Mouse (Mus musculus) liver, embryonic 11.5 days (tissue): ENCODE measurements around the gene Pou3f1. TPM values are rescaled to one million over a fixed set of nuclear protein-coding genes. Genes with fewer than 3 reads are reported as not detected.

Experiments
- ATAC-seq: fragments of 200-750 bp; cut with Nextera tagmentation; replicated peaks from 2 replicates; pipeline ENCODE4 v1.8.0; 2017; ENCODE audit warnings: moderate number of reproducible peaks, mild to moderate bottlenecking, moderate TSS enrichment, moderate library complexity; ENCODE audit not compliant: low FRiP score
- DNase-seq: peaks from one replicate; pipeline ENCODE4 v3.0.0-alpha.2; 2017; ENCODE audit warnings: low spot score
- H3K27ac ChIP-seq: fragments of 300-500 bp; sonication (generic); 2 replicates; pipeline ENCODE4 v1.5.1; 2014; ENCODE audit warnings: mild to moderate bottlenecking, low read depth, low read length, control low read depth
- H3K27me3 ChIP-seq: fragments of 300-500 bp; sonication (generic); replicated peaks from 2 replicates; pipeline ENCODE4 v1.6.1; 2014; ENCODE audit warnings: low read length, mixed read lengths; ENCODE audit not compliant: control insufficient read depth, insufficient read depth
- H3K36me3 ChIP-seq: fragments of 300-500 bp; sonication (generic); 2 replicates; pipeline ENCODE4 v1.6.1; 2014; ENCODE audit warnings: mild to moderate bottlenecking, low read length, moderate library complexity, mixed read lengths; ENCODE audit not compliant: control insufficient read depth, insufficient read depth
- H3K4me1 ChIP-seq: fragments of 300-500 bp; sonication (generic); replicated peaks from 2 replicates; pipeline ENCODE4 v1.6.1; 2014; ENCODE audit warnings: low read length, mixed read lengths; ENCODE audit not compliant: control insufficient read depth, insufficient read depth
- H3K4me2 ChIP-seq: fragments of 300-500 bp; sonication (generic); 2 replicates; pipeline ENCODE4 v1.6.1; 2014; ENCODE audit warnings: mild to moderate bottlenecking, control low read depth, moderate library complexity
- H3K4me3 ChIP-seq: fragments of 300-500 bp; sonication (generic); 2 replicates; pipeline ENCODE4 v1.5.1; 2014; ENCODE audit warnings: low read depth, low read length, control low read depth
- H3K9ac ChIP-seq: fragments of 300-500 bp; sonication (generic); 2 replicates; pipeline ENCODE4 v1.6.1; 2014; ENCODE audit warnings: low read depth, low read length, control low read depth
- H3K9me3 ChIP-seq: fragments of 300-500 bp; sonication (generic); 2 replicates; pipeline ENCODE4 v1.6.1; 2016; ENCODE audit warnings: low read length, inconsistent platforms, mixed read lengths; ENCODE audit not compliant: control insufficient read depth
- WGBS: fragments of 180-500 bp; shearing (Covaris S2); extraction: QIAGEN DNeasy Blood & Tissue Kit; methylation state at CpG from one replicate; pipeline ENCODE4 v1.1.7; 2014; 5-methylcytosine and 5-hydroxymethylcytosine counted together
- polyA plus RNA-seq: library from polyadenylated mRNA; unstranded; fragments of >200 nt; fragmentation: Nextera tagmentation; extraction: Ambion mirVana; gene quantifications from 2 replicates; pipeline ENCODE4 v1.2.1, GENCODE M21; 2014

Gene Pou3f1
- polyA plus RNA-seq, 1 experiment from 2014 or later: 0.16 TPM

DNA sequence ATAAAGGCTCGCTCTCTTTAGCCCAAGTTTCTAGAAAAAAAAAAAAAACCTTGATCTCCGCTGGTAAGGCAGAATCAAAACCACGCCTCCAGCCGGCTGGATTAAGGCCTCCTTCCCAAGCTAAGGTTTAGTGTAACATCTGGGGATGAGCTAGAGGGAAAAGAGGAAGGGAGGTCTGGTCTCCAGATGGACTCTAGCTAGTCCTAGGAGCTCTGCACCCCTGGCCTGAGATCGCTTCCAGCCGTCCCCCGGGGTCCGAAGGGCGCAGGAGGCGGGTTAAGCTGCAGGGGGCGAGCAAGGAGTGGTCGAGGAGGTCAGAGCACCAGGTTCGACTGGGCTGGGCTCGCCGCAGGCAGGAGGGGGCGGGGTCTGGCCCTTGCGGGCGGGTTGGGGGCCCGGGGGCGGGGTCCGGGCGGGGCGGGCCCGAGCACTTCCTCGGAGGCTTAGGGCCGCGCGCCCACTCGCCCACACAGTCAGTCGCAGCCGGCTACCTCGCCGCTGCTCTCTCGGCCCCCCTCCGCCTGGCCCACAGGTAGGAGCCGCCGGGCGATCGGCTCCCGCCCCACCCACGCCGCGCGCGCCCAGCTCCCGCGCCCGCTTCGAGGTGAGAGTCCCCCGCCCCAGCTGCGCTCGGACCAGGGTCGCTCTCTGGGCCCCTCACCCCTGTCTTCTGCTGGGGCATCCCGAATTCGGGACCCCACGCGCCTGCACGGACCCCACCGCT is 43.8 kb downstream of the Pou3f1 start, which contains the start of gene Fhl3:
Gene Fhl3 (plus strand): TSS at position 454 of the 724 bp plus-strand sequence.
- DNase-seq (peak; percentile 82), ATAC-seq (peak; percentile 78)
- WGBS: under 1% methylated on average over 53 of the region's 59 CpGs
- Histone ChIP-seq H3K9ac (peak within 1 kb of the TSS; percentile 90), H3K27ac (peak within 1 kb of the TSS; percentile 75), H3K4me3 (peak within 1 kb of the TSS; percentile 91), H3K27me3 (no peaks in the 10 kb centered on the region), H3K4me1 (peaks cover 50% of the 10 kb centered on the region), H3K9me3 (no peaks in the 10 kb centered on the region), H3K36me3 (no peaks in the 10 kb centered on the region), H3K4me2 (peak within 1 kb of the TSS; percentile 98)

DNA sequence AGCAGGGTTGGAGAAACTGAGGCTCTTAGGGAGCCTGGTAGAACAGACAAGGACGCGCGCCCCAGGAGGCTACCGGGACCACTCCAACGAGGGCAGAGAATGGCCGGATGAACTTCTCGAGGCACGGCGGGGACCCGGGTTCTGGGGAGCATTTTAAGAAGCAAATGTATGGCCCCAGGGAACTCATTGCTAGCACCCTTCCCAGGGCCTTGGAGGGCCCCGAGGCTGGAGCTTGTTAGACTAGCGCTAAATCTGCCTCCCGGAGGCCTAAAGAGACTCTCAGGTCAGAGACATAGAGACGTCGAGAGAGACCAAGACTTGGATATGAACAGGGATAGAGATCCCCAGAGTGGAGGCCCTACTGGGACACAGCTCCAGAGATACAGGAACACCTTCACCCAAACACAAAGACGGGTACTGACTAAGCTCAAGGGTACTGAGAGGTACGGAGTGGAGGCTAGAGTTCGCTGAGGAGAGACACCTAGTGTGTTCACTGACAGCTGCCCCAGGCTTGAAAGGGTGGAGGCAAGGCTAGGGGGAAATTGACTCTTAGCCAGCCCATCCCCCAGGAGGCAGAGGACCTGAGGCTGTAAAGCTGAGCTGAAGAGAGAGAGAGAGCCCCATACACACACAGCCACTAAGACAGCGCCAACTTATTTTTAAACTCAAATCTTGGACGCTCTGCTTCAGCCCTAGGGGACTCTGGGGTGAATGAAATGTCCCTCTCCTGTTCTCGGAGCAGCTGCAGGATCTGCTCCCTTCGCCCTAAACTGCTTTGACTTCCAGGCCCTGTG is 44.6 kb downstream of the Pou3f1 start:
- Histone ChIP-seq H3K36me3 (no peaks in the 10 kb centered on the region; the same call in 1 of the 2 replicates), H3K4me2 (peak overlapping the region; percentile 98), H3K9me3 (no peaks in the 10 kb centered on the region), H3K27ac (peak overlapping the region; percentile 75), H3K9ac (peak overlapping the region; percentile 90), H3K4me1 (peaks cover 52% of the 10 kb centered on the region), H3K4me3 (peak overlapping the region; percentile 91), H3K27me3 (no peaks in the 10 kb centered on the region)
- 3% methylated on average over 22 of the region's 22 CpGs for WGBS
- ATAC-seq (0 out of 2 replicates have a peak, but pooled peaks have one; percentile 8), DNase-seq (peak; percentile 62)

DNA sequence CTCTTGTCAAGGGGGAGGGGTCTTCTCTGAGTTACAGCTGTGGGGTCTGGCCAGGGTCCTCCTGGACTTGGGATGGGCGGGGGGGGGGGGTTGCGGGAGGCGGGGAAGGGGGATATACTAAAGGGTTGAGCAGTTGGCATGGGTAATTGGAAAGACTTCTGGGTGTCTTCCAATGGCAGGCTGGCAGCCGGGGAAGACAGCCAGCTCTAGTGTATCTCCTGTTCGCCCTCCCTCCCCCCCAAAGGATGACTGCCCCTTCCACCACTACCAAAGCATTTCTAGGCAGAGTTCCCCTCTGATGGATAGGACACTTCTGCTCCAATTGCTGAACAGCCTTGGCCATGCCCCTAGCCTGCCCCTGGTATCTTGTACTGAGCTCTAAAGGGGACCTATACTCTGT is 45.3 kb downstream of the Pou3f1 start:
- 58% methylated on average over 5 of the region's 5 CpGs for WGBS
- H3K27ac ChIP-seq: peak overlapping the region; percentile 11; the same call in 1 of the 2 replicates

DNA sequence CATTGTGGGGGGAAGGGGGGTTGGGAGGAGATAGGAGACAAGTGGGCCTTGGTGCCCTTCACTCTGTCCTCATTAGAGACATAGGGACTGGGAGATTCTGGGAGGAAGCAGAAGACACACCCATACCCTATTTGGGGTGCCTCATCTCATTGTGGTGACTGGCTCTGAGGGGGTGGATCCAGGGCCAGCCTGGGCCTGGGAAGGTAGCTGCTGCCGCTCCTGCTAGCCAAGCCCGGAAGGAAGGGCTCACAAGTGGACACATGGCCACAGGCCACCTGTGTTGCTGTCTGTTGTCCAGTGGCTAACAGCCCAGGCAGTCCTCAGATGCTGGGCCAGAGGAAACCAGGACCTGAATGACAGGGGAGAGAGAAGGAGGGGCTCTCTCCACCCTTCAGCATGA is 46.8 kb downstream of the Pou3f1 start:
- no peak for DNase-seq
- no peaks in the 10 kb centered on the region; the same call in 1 of the 2 replicates for H3K36me3 ChIP-seq

More for the DNA sequence above, 45.3 kb downstream of the Pou3f1 start:
- H3K4me2 ChIP-seq: peak overlapping the region; percentile 98
- H3K9me3 ChIP-seq: no peaks in the 10 kb centered on the region
- peaks cover 50% of the 10 kb centered on the region for H3K4me1 ChIP-seq
- peak overlapping the region; percentile 90 for H3K9ac ChIP-seq
- peak overlapping the region; percentile 91 for H3K4me3 ChIP-seq
- no peaks in the 10 kb centered on the region; the same call in 1 of the 2 replicates for H3K36me3 ChIP-seq
- H3K27me3 ChIP-seq: no peaks in the 10 kb centered on the region
- ATAC-seq (no peak), DNase-seq (no peak)

DNA sequence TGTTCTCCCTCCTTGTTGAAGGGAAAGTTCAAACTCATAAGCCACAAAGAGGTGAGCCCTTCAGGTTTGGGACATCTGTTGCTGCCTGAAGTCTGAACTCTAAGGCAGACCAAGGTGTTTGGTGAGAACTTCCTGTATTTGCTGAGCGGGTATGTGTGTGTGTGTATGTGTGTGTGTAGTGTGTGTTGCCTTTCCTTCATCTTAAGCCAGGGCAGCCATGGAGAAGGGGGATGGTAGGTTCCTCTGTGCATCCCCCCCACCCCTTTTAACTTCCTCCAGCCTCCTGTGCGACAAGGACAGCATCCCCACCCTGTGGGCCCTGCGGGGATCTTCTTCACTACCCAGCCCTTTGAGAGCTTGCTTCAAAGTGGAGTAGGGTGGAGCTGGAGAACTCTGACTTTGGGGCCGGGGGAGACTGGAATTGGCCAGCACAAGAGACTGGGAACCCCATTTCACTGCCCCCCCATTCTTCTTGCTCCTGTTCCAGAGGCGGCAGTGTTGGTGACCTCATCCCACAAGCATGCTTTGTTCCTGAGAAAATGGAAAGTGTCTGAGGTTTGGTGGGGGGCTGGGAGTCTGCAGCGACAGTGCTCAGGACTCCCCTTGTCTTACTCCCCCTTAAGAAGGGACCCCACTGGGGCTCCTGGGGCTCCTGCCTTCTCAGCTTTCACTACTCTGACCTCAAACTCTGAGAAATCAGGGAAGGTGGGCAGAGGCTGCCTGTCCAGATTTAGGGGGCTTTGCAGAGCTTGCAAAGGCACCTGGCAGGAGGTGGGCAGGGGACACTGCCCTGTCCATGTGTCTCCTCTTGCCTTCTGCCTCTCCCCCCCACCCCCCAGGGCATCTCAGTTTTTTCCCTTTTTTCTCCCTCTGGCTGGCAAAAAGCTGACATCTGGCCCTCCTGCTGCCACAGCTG is 47.5 kb downstream of the Pou3f1 start:
- H3K27me3 ChIP-seq: no peaks in the 10 kb centered on the region
- no peaks in the 10 kb centered on the region; the same call in 1 of the 2 replicates for H3K36me3 ChIP-seq
- DNase-seq (no peak), ATAC-seq (no peak)
- peak overlapping the region; percentile 73 for H3K27ac ChIP-seq
- H3K4me3 ChIP-seq: peak overlapping the region; percentile 27
- H3K9me3 ChIP-seq: no peaks in the 10 kb centered on the region
- peaks cover 58% of the 10 kb centered on the region for H3K4me1 ChIP-seq
- 14% methylated on average over 6 of the region's 6 CpGs for WGBS
- H3K9ac ChIP-seq: peak overlapping the region; percentile 43
- H3K4me2 ChIP-seq: peak overlapping the region; percentile 47

More for the DNA sequence above, 46.8 kb downstream of the Pou3f1 start:
- no peaks in the 10 kb centered on the region for H3K27me3 ChIP-seq
- no peaks in the 10 kb centered on the region for H3K9me3 ChIP-seq
- peak overlapping the region; percentile 27; the same call in 1 of the 2 replicates for H3K4me3 ChIP-seq
- WGBS: 24% methylated on average over 2 of the region's 2 CpGs
- peaks cover 52% of the 10 kb centered on the region for H3K4me1 ChIP-seq
- H3K4me2 ChIP-seq: peak overlapping the region; percentile 47
- H3K9ac ChIP-seq: peak overlapping the region; percentile 43
- no peak for ATAC-seq
- H3K27ac ChIP-seq: peak overlapping the region; percentile 73

DNA sequence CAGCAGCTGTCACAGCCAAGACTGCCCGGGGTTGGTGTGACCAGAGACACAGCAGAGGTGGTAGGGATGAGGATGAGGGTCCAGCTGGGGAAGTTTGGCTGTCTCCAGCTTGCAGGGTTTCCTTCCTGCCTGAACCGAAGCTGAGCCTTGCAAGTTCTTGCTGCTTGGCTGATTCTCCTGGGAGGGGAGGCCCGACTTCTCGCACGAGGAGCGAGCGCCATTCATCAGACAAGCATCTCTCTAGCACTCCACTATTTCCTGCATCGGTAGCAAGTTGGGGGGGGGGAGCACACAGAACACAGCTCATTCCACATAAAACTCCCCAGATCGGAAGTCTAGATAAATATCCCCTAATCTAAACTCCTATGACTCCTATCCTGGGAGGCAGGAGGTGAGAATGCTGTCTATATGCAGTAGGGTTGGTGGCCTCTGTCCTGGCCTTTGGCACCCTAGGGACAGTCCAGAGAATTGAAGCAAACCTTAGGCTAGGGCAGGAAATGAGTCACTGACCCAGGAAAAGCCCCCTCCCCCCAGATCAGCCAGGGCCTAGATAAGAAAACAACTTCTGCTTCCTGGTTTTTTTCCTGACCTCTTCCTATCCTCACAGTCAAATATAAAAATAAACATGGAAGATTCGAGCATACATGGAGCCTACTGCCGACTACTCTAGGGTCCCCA is 48.3 kb downstream of the Pou3f1 start:
- Histone ChIP-seq H3K4me2 (peak overlapping the region; percentile 47), H3K27ac (peak overlapping the region; percentile 73), H3K36me3 (no peaks in the 10 kb centered on the region; the same call in 1 of the 2 replicates), H3K9me3 (no peaks in the 10 kb centered on the region), H3K9ac (no peak overlapping the region), H3K4me3 (no peak overlapping the region), H3K27me3 (no peaks in the 10 kb centered on the region), H3K4me1 (peaks cover 60% of the 10 kb centered on the region)
- ATAC-seq (no peak), DNase-seq (no peak)
- 14% methylated on average over 11 of the region's 11 CpGs for WGBS

DNA sequence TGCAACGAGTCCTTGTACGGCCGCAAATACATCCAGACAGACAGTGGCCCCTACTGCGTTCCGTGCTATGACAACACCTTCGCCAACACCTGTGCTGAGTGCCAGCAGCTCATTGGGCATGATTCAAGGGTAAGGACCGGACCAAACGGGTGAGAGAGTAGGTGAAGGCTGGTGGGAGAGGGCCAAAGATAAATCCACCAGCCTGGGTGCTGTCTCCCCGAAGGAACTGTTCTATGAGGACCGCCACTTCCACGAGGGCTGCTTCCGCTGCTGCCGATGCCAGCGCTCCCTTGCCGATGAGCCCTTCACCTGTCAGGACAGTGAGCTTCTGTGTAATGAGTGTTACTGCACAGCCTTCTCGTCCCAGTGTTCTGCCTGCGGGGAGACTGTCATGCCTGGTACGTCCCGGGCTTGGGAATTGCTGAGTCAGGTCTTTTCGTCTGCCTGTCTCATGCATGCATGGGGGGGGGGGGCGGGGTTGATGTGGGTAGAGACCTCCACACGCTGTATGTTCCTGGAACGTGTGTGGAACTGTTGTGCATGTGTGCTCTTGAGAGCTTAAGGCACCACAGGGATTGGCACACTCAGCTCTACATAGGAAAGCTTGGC is 49.2 kb downstream of the Pou3f1 start:
- Histone ChIP-seq H3K4me2 (peak overlapping the region; percentile 47; the same call in 1 of the 2 replicates), H3K4me1 (peaks cover 63% of the 10 kb centered on the region), H3K27me3 (no peaks in the 10 kb centered on the region), H3K9ac (no peak overlapping the region), H3K4me3 (no peak overlapping the region), H3K9me3 (no peaks in the 10 kb centered on the region), H3K27ac (peak overlapping the region; percentile 23; the same call in 1 of the 2 replicates), H3K36me3 (no peaks in the 10 kb centered on the region; the same call in 1 of the 2 replicates)
- 74% methylated on average over 23 of the region's 23 CpGs for WGBS
- no peak for DNase-seq
- no peak for ATAC-seq
